Mouse (Mus musculus): Measurements from ENCODE around the gene Gabrg3. TPM values are rescaled to one million over a fixed set of nuclear protein-coding genes. Genes with fewer than 3 reads are reported as not detected.

Gabrg3 gene
- polyA plus RNA-seq, 1 experiment from 2014 or later: 1.7 TPM

DNA sequence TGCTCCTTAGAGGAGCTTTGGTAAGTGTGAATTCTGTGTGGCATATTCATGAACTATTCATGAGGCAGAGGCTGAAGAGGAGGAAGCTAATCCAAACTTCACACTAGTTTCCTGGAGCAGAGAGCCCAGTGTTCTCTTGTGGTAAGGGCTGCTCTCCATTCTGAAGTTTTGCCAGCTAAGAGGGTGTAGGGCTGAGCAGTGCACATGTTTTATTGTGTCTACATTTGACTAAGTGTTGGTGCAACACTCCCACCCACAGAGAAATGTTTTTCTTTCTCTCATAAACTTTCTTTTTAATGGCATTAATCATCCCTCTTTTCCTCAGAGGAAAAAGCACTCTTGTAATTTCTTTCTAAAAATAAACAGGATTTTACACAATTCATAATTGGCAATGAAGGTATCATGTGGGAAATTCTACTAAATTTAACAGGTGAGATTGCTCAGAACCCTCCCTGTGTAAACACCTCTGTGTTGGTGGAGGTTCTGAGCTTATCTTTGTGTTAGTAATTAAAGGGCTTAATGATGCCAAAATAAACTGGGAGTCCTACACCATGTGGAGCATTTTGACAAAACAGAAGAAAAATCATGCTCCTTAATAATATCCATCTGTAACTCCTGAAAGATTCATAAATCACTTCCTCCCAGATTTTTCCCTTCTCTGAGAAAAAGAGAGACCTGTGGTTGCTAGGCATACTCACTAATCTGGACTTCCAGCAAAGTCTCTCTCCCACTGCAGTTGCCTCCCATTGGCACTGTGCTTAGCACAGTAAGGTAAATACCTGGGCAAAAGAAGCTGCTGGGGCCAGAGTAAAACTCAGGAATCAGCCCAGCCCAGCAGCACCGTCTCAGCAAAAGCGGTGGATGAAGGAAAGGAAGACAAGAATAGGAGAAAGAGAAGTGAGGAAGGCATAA lies 389.0 kb downstream of the Gabrg3 start:
- H3K9ac ChIP-seq (replicated peaks): no peak overlapping the region
- WGBS: 92% methylated on average over 2 of the region's 2 CpGs
- H3K27ac ChIP-seq: no peak overlapping the region
- no peak overlapping the region for H3K4me2 ChIP-seq (replicated peaks)
- H3K9me3 ChIP-seq: no peaks in the 10 kb centered on the region
- no peaks in the 10 kb centered on the region for H3K27me3 ChIP-seq
- H3K4me1 ChIP-seq (replicated peaks): no peaks in the 10 kb centered on the region
- H3K4me3 ChIP-seq (replicated peaks): no peak overlapping the region
- ATAC-seq: no peak
- no peaks in the 10 kb centered on the region for H3K36me3 ChIP-seq

- no peaks in the 10 kb centered on the region for H3K36me3 ChIP-seq
- H3K27me3 ChIP-seq: no peaks in the 10 kb centered on the region
- H3K27ac ChIP-seq: no peak overlapping the region
- H3K4me2 ChIP-seq (replicated peaks): no peak overlapping the region
- H3K9me3 ChIP-seq: no peaks in the 10 kb centered on the region
- ATAC-seq: no peak
- 88% methylated on average over 2 of the region's 2 CpGs for WGBS
- H3K4me3 ChIP-seq (replicated peaks): no peak overlapping the region
- H3K4me1 ChIP-seq (replicated peaks): no peaks in the 10 kb centered on the region
- H3K9ac ChIP-seq (replicated peaks): no peak overlapping the region
These were observed 440.6 kb downstream of the Gabrg3 start for GRCm38 (mm10) chr7:56946398-56946797.

- no peak for ATAC-seq
- no peaks in the 10 kb centered on the region for H3K4me1 ChIP-seq (replicated peaks)
- no peak overlapping the region for H3K4me3 ChIP-seq (replicated peaks)
- H3K9ac ChIP-seq (replicated peaks): no peak overlapping the region
- 78% methylated on average over 2 of the region's 2 CpGs for WGBS
- H3K27ac ChIP-seq: no peak overlapping the region
- H3K9me3 ChIP-seq: no peaks in the 10 kb centered on the region
- H3K4me2 ChIP-seq (replicated peaks): no peak overlapping the region
- H3K27me3 ChIP-seq: no peaks in the 10 kb centered on the region
- H3K36me3 ChIP-seq: no peaks in the 10 kb centered on the region
These were observed 445.4 kb downstream of the Gabrg3 start for GRCm38 (mm10) chr7:56941606-56942005.

DNA sequence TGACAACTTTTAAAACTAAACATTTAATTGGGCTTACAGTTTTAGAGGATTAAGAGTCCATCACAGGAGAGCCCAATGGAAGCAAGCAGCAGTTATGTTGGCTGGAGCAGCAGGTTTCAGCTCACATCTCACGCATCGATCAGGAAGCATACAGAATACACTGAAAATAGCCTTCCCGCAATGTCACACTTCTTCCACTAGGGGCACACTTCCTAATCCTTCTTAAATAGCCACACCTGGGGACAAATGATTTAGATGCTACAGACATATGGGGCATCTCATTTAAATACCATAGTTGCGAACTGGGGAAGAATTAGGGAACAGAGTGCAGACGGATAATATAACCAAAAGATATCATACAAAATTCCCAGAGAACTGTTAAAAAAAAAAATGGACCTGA lies 449.0 kb downstream of the Gabrg3 start:
- H3K4me3 ChIP-seq (replicated peaks): no peak overlapping the region
- no peak for ATAC-seq
- no peak overlapping the region for H3K4me2 ChIP-seq (replicated peaks)
- H3K9ac ChIP-seq (replicated peaks): no peak overlapping the region
- WGBS: 80% methylated on average over 5 of the region's 5 CpGs
- no peaks in the 10 kb centered on the region for H3K27me3 ChIP-seq
- H3K36me3 ChIP-seq: no peaks in the 10 kb centered on the region
- no peaks in the 10 kb centered on the region for H3K4me1 ChIP-seq (replicated peaks)
- no peak overlapping the region for H3K27ac ChIP-seq
- H3K9me3 ChIP-seq: no peaks in the 10 kb centered on the region

- Histone ChIP-seq H3K36me3 (no peaks in the 10 kb centered on the region), H3K4me1 (replicated peaks) (no peaks in the 10 kb centered on the region), H3K27me3 (no peaks in the 10 kb centered on the region), H3K4me3 (replicated peaks) (no peak overlapping the region), H3K9me3 (no peaks in the 10 kb centered on the region), H3K9ac (replicated peaks) (no peak overlapping the region), H3K27ac (no peak overlapping the region), H3K4me2 (replicated peaks) (no peak overlapping the region)
- WGBS: 44% methylated on average over 1 of the region's 1 CpGs
- peak; percentile 40; the same call in 1 of the 2 replicates for ATAC-seq
These were observed 467.5 kb downstream of the Gabrg3 start for GRCm38 (mm10) chr7:56919499-56919898.

- Histone ChIP-seq H3K27ac (no peak overlapping the region), H3K4me3 (replicated peaks) (no peak overlapping the region), H3K9ac (replicated peaks) (no peak overlapping the region), H3K4me1 (replicated peaks) (no peaks in the 10 kb centered on the region), H3K9me3 (no peaks in the 10 kb centered on the region), H3K27me3 (no peaks in the 10 kb centered on the region), H3K4me2 (replicated peaks) (no peak overlapping the region), H3K36me3 (no peaks in the 10 kb centered on the region)
- 52% methylated on average over 2 of the region's 2 CpGs for WGBS
- peak; percentile 93 for ATAC-seq
These were observed 472.1 kb downstream of the Gabrg3 start for GRCm38 (mm10) chr7:56914862-56915261.

- Histone ChIP-seq H3K27me3 (no peaks in the 10 kb centered on the region), H3K36me3 (no peaks in the 10 kb centered on the region), H3K4me3 (replicated peaks) (no peak overlapping the region), H3K27ac (no peak overlapping the region), H3K9ac (replicated peaks) (no peak overlapping the region), H3K4me1 (replicated peaks) (peaks cover 2% of the 10 kb centered on the region; the same call in 1 of the 2 replicates), H3K4me2 (replicated peaks) (no peak overlapping the region), H3K9me3 (no peaks in the 10 kb centered on the region)
- WGBS: 37% methylated on average over 4 of the region's 4 CpGs
- ATAC-seq: no peak
These were observed 487.2 kb downstream of the Gabrg3 start for GRCm38 (mm10) chr7:56899762-56900161.

DNA sequence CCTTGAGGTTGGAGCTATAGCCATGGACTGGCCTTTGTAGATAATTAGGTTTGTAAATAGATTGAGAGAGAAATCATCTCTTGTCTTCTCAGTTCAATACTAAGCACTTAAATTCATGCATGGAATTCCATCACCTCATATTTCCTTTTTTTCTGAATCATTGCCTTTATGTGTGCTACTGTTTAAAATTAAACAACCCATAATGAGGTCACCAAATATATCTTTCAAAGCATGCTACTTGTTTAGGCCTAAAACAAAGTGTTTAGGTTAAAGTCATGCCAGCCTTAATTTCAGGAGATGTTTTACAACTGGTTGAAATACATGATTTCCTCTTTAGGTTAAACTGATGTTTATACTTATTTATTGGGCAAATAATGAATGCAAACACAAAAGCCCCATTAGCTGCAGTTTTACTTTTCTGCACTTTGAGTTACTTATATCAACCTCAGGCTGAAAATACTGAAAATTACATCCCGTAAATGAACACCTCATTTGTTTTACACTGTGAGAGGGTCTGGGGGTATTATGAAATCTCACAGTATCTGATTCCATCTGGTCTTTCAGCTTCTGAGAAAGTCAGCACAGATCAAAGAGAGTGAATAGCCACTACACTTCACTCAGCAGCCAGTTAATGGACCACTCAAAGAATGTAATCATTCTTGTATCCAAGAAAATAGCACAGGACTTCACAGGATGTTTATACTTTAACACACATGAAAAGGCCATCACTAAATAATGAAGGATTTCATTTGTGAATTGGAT lies 519.5 kb downstream of the Gabrg3 start:
- Histone ChIP-seq H3K9ac (replicated peaks) (no peak overlapping the region), H3K9me3 (0 out of 2 replicates have a peak, but pooled peaks cover 7% of the 10 kb centered on the region), H3K4me3 (replicated peaks) (no peak overlapping the region), H3K27me3 (no peaks in the 10 kb centered on the region), H3K4me1 (replicated peaks) (no peaks in the 10 kb centered on the region), H3K27ac (no peak overlapping the region), H3K36me3 (no peaks in the 10 kb centered on the region), H3K4me2 (replicated peaks) (no peak overlapping the region)
- 92% methylated on average over 1 of the region's 1 CpGs for WGBS
- no peak for ATAC-seq

DNA sequence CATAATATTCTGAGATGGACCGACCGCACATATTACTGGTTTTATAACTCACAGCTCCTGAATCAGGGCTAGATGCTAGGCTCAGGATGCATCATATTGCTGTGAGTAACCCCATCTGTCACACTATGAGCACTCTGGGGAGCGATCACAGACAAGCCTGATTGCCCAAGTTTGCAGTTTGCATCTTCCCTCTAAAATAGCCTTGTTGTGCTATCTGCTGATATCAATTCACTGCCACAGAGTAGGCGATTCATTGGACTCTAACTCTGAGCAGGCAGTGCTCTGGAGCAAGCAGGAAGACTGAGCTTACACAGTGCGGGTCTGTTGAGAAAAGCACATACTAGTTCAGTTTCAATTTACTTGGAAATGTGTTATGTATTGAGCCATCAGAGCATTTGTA lies 543.4 kb downstream of the Gabrg3 start:
- Histone ChIP-seq H3K27ac (no peak overlapping the region), H3K4me2 (replicated peaks) (no peak overlapping the region), H3K36me3 (no peaks in the 10 kb centered on the region), H3K9me3 (no peaks in the 10 kb centered on the region), H3K27me3 (no peaks in the 10 kb centered on the region), H3K4me1 (replicated peaks) (no peaks in the 10 kb centered on the region), H3K4me3 (replicated peaks) (no peak overlapping the region), H3K9ac (replicated peaks) (no peak overlapping the region)
- ATAC-seq: no peak
- WGBS: 93% methylated on average over 5 of the region's 5 CpGs

GRCm38 (mm10) chr7:56825446-56825845 lies 561.5 kb downstream of the Gabrg3 start:
- Histone ChIP-seq H3K9ac (replicated peaks) (no peak overlapping the region), H3K27ac (no peak overlapping the region), H3K9me3 (no peaks in the 10 kb centered on the region), H3K4me2 (replicated peaks) (no peak overlapping the region), H3K4me1 (replicated peaks) (no peaks in the 10 kb centered on the region), H3K27me3 (no peaks in the 10 kb centered on the region), H3K4me3 (replicated peaks) (no peak overlapping the region), H3K36me3 (no peaks in the 10 kb centered on the region)
- 90% methylated on average over 6 of the region's 6 CpGs for WGBS
- ATAC-seq: no peak

- no peak overlapping the region for H3K4me2 ChIP-seq (replicated peaks)
- WGBS: 88% methylated on average over 1 of the region's 1 CpGs
- no peak for ATAC-seq
- H3K9me3 ChIP-seq: no peaks in the 10 kb centered on the region
- no peak overlapping the region for H3K4me3 ChIP-seq (replicated peaks)
- H3K9ac ChIP-seq (replicated peaks): no peak overlapping the region
- H3K27ac ChIP-seq: no peak overlapping the region
- H3K4me1 ChIP-seq (replicated peaks): no peaks in the 10 kb centered on the region
- no peaks in the 10 kb centered on the region for H3K27me3 ChIP-seq
- no peaks in the 10 kb centered on the region for H3K36me3 ChIP-seq
These were observed 585.1 kb downstream of the Gabrg3 start for GRCm38 (mm10) chr7:56801841-56802240.

- Histone ChIP-seq H3K4me2 (replicated peaks) (no peak overlapping the region), H3K4me1 (replicated peaks) (no peaks in the 10 kb centered on the region), H3K36me3 (no peaks in the 10 kb centered on the region), H3K9ac (replicated peaks) (no peak overlapping the region), H3K27me3 (no peaks in the 10 kb centered on the region), H3K9me3 (no peaks in the 10 kb centered on the region), H3K4me3 (replicated peaks) (no peak overlapping the region), H3K27ac (no peak overlapping the region)
- no peak for ATAC-seq
- 80% methylated on average over 1 of the region's 1 CpGs for WGBS
These were observed 607.9 kb downstream of the Gabrg3 start for GRCm38 (mm10) chr7:56779122-56779521.
